Mouse (Mus musculus): ENCODE results near the gene Stx17.

DNA sequence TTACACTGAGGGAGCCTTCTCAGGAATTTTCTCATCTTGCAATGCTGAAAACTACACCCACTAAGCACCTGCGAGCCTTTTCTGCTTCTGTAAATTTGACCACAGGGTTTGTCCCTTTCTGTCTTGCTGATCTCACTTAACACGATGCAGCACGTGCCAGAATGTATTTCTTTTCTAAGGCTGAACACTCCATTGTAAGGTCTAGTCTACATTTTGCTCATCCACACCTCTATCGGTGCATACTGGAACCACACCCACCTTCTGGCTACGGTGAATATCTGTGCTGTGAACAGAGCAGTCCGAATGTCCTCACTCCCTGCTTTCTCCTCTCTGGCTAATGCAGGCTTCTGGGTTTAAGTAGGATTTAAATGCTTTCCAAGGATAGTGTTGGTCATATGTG is 37.2 kb upstream of the Stx17 start:
- no peak for TF ChIP-seq POLR2A (IDR thresholded peaks at IDR 0.05; ENCODE audit: insufficient read depth, low read depth, low read length)
- TF ChIP-seq CTCF (IDR thresholded peaks at IDR 0.05), result no peak
